Mouse (Mus musculus) yolk sac, embryonic 10.5 days (tissue): ENCODE results near the gene Nek6.
A peak's percentile ranks its signal among the peaks of the same experiment; 100 is the strongest.

Experiments
- DNase-seq: peaks from one replicate; pipeline ENCODE4 v3.0.0-alpha.2; 2017; ENCODE audit warnings: low spot score

The Nek6 gene

GRCm38 (mm10) chr2:38578602-38579521 lies 67.4 kb downstream of the Nek6 start:
- DNase-seq, result no peak

GRCm38 (mm10) chr2:38579528-38579927 lies 68.1 kb downstream of the Nek6 start:
- no peak for DNase-seq

GRCm38 (mm10) chr2:38583982-38584381 lies 72.5 kb downstream of the Nek6 start:
- DNase-seq, result no peak

GRCm38 (mm10) chr2:38584514-38585378 lies 73.3 kb downstream of the Nek6 start:
- peak; percentile 10 for DNase-seq

GRCm38 (mm10) chr2:38585379-38585736 lies 73.9 kb downstream of the Nek6 start:
- DNase-seq, result peak; percentile 74

GRCm38 (mm10) chr2:38586733-38587132 lies 75.3 kb downstream of the Nek6 start:
- peak; percentile 42 for DNase-seq

- DNase-seq, result peak; percentile 56
Measured at GRCm38 (mm10) chr2:38591751-38592459, 80.5 kb downstream of the Nek6 start.

GRCm38 (mm10) chr2:38594874-38595273 lies 83.4 kb downstream of the Nek6 start:
- no peak for DNase-seq

GRCm38 (mm10) chr2:38597896-38598295 lies 86.5 kb downstream of the Nek6 start:
- DNase-seq, result no peak

- DNase-seq, result no peak
Measured at GRCm38 (mm10) chr2:38598395-38598794, 87.0 kb downstream of the Nek6 start.

GRCm38 (mm10) chr2:38600842-38601241 lies 89.4 kb downstream of the Nek6 start:
- no peak for DNase-seq

- DNase-seq, result no peak
Measured at GRCm38 (mm10) chr2:38607716-38608115, 96.3 kb downstream of the Nek6 start.

- no peak for DNase-seq
Measured at GRCm38 (mm10) chr2:38608831-38609309, 97.4 kb downstream of the Nek6 start.

- DNase-seq, result no peak
Measured at GRCm38 (mm10) chr2:38609310-38609709, 97.9 kb downstream of the Nek6 start.

- no peak for DNase-seq
Measured at GRCm38 (mm10) chr2:38610161-38610560, 98.7 kb downstream of the Nek6 start.

GRCm38 (mm10) chr2:38612596-38612995 lies 101.2 kb downstream of the Nek6 start:
- DNase-seq, result no peak

- DNase-seq, result no peak
Measured at GRCm38 (mm10) chr2:38613576-38613975, 102.1 kb downstream of the Nek6 start.

GRCm38 (mm10) chr2:38614437-38614836 lies 103.0 kb downstream of the Nek6 start:
- no peak for DNase-seq

- no peak for DNase-seq
Measured at GRCm38 (mm10) chr2:38616072-38616471, 104.6 kb downstream of the Nek6 start.

GRCm38 (mm10) chr2:38616956-38617872 lies 105.8 kb downstream of the Nek6 start:
- no peak for DNase-seq

- DNase-seq, result no peak
Measured at GRCm38 (mm10) chr2:38619777-38620176, 108.3 kb downstream of the Nek6 start.
